Mouse (Mus musculus) G1E-ER4 (cell line): Measurements from ENCODE around the gene Zfyve16. TPM values are rescaled to one million over a fixed set of nuclear protein-coding genes. Genes with fewer than 3 reads are reported as not detected.

Experiments used
- GATA1 ChIP-seq: IDR thresholded peaks from one replicate; pipeline ENCODE4 v1.8.0; 2012; ENCODE audit warnings: low read length, inconsistent platforms
- polyA plus RNA-seq: library from polyadenylated mRNA; stranded (reverse); fragments of >175 nt; gene quantifications from 2 replicates; pipeline ENCODE4 v1.2.3, GENCODE M21; 2012

Gene Zfyve16
- polyA plus RNA-seq, result 0.84 and 1.1 TPM in 2 replicates

GRCm38 (mm10) chr13:92530721-92531211 lies at the start of gene Zfyve16:
Gene Zfyve16, minus strand, starts transcription at chr13:92530868.
- TF ChIP-seq GATA1, result no peak

- TF ChIP-seq GATA1, result no peak
Observed at GRCm38 (mm10) chr13:92578210-92578609, 47.5 kb upstream of the Zfyve16 start.

GRCm38 (mm10) chr13:92576688-92577087 lies 46.0 kb upstream of the Zfyve16 start:
- no peak for TF ChIP-seq GATA1

GRCm38 (mm10) chr13:92576072-92576471 lies 45.4 kb upstream of the Zfyve16 start, which contains the start of gene Spz1:
Gene Spz1, minus strand, starts transcription at chr13:92576172.
- TF ChIP-seq GATA1, result no peak

GRCm38 (mm10) chr13:92559429-92559828 lies 28.8 kb upstream of the Zfyve16 start:
- TF ChIP-seq GATA1, result no peak

- TF ChIP-seq GATA1, result no peak
Observed at GRCm38 (mm10) chr13:92557229-92557628, 26.6 kb upstream of the Zfyve16 start.

GRCm38 (mm10) chr13:92556458-92557126 lies 25.9 kb upstream of the Zfyve16 start:
- TF ChIP-seq GATA1, result no peak

GRCm38 (mm10) chr13:92547093-92547492 lies 16.4 kb upstream of the Zfyve16 start:
- no peak for TF ChIP-seq GATA1

GRCm38 (mm10) chr13:92540997-92541396 lies 10.3 kb upstream of the Zfyve16 start:
- no peak for TF ChIP-seq GATA1

- TF ChIP-seq GATA1, result no peak
Observed at GRCm38 (mm10) chr13:92539126-92539525, 8.5 kb upstream of the Zfyve16 start.

GRCm38 (mm10) chr13:92533801-92534200 lies 3.1 kb upstream of the Zfyve16 start:
- no peak for TF ChIP-seq GATA1

GRCm38 (mm10) chr13:92532216-92532615 lies 1.5 kb upstream of the Zfyve16 start:
- TF ChIP-seq GATA1, result no peak

- no peak for TF ChIP-seq GATA1
Observed at GRCm38 (mm10) chr13:92531237-92531636, 569 bp upstream of the Zfyve16 start.

GRCm38 (mm10) chr13:92529828-92530720 lies 594 bp downstream of the Zfyve16 start:
- no peak for TF ChIP-seq GATA1

GRCm38 (mm10) chr13:92523178-92523813 lies 7.4 kb downstream of the Zfyve16 start:
- peak; percentile 72 for TF ChIP-seq GATA1

GRCm38 (mm10) chr13:92504871-92505270 lies 25.8 kb downstream of the Zfyve16 start:
- TF ChIP-seq GATA1, result no peak

- TF ChIP-seq GATA1, result no peak
Observed at GRCm38 (mm10) chr13:92491923-92492322, 38.7 kb downstream of the Zfyve16 start.
